Mouse (Mus musculus) urinary bladder, postnatal 4 days (tissue): Measurements from ENCODE around the gene Mical3.

Source experiments
- DNase-seq, 2 experiments: peaks; one replicate each; pipeline ENCODE4 v3.0.0; 2021 to 2022; ENCODE audit warnings: low spot score in 2 of 2

The Mical3 gene

DNA sequence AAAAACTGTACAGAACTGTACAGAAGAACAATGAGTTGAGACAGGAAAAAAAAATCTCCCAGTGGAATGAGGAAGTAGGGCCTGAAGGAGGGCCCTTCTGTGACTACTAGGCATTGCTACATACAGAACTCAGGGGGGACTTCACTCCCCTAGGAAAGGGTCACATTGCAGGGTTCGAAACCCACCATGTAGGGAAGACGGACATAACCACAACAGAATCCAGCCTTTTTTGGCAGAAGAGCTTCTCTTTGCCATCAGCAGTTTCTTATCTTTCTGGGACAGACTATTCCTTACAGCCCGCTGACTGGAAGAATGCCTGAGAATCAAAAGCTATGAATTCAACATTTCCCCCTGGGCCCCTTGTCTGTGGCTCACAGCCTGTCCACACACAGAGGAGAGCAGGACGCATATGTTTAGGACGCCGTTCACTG is 46.7 kb downstream of the Mical3 start:
- DNase-seq, result no peak

DNA sequence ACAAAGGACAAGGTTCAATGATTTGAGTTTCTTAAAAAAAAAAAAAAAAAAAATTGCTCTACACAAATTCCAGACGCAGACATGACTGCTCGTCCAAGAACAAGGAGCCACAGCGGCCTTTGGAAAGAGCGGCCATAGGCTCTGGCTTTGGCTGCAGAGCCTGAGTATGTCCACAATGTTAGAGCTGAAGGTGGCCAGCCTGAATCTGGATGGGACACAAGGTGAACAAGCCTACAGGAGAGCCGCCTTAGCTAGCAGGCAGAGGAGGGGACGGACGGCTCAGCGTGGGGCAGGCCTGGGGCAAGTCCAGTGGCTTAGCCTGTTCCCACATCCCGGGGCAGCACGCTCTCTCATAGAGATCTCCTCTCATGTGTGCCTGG is 48.7 kb downstream of the Mical3 start:
- DNase-seq, result no peak

DNA sequence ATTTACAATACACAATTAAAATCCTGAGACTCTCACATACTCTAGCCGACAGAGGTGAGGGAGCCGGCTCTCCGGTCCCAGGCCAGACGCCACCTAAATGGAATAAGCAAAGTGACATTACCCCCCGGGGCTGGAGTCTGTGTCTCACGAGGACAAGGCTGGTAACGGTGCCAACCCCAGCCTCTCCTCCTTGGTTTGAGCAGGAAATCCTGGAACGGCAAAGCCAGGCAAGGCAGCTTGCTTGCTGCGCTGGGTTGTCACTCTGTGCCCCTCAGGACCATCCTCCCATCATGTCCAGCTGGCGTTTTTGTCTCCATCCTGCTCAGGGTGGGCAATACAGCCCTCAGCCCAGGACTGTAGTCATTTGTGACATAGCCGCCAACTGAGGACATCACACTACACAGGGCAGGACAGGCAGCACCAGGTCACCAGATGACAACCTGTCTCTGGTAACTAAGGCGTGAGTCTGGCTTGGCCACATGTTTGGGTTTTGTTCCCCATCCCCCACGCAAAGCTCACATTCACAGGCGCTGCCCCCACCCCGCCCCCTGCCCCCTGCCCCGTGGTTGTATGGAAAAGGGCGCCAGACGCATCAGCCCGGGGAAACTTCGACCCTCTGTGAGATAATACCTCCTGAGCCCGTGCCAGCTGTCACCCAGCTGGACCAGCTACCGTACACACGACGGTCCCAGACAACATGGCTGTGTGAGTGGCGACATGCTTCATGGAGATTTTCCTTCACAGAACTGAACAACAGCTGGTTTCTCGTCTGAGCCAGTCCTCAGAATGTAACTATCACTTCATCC is 49.3 kb downstream of the Mical3 start:
- DNase-seq, result no peak

DNA sequence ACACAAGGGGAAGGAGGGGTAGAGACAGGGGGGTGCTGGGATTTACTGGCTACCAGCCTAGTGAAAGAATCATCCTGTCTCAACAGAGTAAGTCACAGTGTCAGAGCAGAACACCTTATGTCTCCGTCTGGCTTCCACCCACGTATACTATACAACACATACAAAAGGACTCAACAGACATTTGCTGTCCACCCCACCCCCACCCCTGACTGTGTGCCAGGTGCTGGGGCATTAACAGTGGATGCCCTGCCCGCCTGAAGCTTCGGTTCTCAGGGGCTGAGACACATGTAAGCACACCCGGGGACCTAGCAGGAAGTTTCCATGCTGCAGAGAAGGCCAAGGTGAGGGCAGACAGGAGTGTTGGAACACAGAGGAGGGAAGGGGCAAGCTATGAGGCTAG is 52.6 kb downstream of the Mical3 start:
- DNase-seq, result no peak

DNA sequence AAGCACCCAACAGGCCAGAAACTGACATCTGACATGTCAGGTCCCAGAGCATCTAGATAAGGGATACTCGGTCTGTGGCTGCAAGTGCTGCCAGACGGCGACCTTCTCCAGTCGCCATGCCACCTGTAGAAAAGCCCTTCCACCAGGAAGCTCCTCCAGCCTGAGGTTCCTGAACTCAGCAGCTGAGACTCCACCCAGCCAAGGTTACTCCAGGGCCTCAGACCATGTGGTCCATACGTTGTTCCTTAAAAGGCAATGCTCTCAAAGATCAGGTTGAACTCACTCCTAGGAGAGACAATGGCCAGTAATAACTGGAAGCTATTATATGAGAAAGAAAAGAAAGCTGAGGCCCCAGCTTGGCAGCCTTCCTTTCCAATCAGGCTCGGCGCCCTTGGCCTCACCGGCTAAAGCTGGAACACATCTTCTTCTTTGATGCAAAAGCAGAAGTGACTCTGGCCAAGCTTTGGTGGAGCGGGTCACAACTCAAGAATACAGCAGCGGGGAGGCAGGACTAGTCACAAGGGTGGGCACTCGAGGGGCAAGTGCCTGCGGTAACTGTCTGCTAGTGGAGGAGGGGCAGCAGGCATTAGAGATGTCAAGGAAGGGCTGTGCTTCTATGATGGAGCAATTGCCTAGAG is 53.8 kb downstream of the Mical3 start:
- no peak for DNase-seq

DNA sequence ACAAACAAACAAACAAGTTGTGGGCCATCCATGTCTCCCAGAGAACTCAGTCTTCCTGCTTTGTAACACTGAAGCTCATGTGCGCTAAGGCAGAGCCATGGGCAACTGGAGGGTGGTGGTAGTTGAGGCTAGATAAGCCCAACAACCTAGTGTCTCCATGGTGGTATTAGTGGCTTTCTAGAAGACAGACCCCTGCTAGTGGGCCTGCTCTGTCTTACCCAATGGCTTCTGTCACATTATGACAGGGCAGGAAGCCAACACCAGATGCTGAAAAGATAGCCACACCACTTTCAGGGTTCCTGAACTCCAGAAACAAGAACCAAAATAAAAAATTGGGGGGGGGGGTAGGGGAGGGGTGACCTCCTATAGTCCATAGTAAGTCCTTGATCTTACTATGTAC is 55.0 kb downstream of the Mical3 start:
- no peak for DNase-seq

DNA sequence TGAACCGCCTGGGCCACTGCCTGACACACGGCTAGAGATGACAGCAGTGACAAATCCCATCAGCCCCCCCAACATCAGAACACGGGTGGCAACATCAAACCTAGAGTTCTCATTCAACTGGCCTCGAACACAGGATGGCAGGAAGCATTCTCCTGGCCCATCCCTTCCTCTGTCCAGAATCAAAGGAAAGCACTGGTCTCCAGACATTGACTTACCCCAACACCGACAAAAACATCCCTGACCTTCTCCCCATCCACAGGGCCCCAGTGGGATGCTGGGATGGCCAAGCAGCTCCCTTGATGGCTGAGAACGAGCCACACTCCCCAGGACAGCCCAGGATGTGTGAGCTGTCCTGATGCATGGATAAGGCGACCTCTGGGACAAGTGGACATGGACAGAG is 57.5 kb downstream of the Mical3 start:
- DNase-seq, result no peak

DNA sequence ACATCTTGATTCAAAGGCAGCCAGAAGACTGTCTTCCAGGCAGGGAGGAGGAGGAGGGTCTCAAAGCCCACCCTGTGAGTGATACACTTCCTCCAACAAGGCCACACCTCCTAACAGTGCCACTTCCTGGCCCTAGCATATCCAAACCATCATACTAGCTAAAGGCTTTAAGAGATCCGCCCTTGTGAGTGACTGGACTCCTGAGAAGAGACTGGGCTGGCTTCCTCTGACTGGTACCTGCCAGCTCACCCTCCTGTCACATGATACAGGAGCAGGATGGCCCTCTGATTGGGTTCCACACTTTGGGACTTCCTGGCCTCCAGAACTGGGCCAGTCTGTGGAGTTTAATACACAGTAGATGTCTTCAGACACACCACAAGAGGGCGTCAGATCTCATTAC is 58.2 kb downstream of the Mical3 start:
- no peak for DNase-seq

DNA sequence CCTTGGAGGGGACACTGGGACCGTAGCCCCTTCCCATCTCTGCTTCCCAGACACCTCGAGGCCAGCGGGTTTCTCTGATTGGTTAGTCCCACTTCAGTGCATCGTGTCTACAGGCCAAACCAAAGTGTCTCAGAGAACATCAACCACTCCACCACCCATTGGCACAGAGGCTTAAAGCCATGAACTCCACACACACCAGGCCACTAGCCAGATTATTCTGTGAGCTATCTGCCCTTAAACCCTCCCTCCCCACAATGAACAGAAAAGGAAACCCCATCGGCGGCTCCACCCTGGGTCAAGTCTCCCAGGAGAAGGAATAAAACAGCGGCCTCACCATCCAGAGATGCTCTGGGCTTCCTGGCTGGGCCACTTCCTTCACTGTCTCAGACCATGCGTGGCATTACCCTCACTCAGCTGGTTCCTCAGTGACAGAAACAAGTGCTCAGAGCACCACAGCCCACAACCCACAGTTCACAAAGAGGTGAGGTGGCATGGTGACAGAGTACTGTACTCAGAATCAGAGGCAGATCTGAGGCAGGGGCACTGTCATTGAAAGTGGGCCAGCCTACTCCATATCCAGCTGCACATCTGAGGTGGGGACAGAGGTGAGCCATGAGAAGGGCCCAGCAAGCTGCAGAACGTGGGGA is 60.1 kb downstream of the Mical3 start:
- DNase-seq, result no peak

DNA sequence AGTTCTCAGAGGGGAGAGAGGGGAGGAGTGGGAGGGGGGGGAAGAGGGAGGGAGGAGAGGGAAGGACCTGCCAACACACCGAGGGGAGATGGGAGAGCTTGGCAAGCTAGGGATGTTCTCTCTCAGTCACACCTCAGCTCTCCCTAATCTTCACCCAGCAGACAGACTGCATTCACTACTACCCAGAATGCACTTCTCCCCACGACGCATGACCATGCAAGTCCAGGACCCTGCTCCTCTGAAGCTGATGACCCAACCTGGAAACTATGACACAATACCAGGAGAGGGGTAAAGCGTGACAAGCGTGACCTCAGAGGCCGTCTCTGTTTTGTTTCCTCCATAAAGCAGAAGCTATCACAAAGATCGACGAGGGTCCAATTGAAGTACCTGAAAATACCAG is 61.6 kb downstream of the Mical3 start:
- no peak for DNase-seq

DNA sequence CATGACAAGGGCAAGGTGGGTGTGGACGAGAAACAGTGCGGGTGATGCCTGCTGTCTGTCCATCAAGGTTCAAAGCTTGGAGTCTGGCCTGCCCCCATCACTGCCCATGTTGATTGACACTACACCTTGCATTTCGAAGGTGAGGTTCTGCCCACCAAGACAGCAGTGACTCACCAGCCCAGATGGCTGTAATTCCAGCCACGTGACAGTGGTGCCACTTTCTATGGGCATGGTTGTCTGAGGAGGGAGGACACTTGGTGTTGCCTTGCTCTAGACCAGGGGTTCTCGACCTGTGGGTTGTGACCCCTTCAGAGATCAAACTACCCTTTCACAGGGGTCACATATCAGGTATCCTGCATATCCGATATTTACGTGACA is 62.7 kb downstream of the Mical3 start:
- no peak for DNase-seq

DNA sequence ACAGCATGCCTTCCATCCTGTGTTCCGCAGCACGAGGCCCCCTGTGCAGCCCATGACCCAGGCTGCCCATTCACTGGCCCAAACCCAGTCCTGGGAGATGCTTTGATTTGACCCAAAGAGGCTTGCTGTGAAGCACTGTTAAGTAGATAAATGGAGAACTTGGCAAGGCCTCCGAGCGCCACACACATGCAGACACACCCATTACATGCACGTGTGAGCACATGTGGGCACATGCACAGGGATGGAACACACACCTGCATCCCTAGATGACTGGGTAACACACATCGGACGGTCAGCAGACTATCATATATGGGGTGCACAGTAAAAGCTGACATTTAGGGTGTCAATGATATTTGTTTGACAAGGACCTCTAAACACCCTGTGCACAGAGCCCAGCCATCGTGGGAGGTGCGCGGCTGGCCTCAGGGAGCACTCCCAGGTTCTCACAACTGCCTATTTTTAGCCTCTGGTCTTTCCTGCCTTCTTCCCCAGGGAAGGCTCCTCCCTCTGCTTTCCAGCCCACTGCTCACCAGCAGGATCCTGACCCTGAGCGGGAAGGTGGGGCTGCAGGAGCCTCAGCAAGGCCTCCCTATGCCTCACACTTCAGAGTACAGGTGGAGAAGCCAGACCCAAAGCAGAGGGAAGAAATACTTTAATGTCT is 63.2 kb downstream of the Mical3 start:
- DNase-seq, result no peak

DNA sequence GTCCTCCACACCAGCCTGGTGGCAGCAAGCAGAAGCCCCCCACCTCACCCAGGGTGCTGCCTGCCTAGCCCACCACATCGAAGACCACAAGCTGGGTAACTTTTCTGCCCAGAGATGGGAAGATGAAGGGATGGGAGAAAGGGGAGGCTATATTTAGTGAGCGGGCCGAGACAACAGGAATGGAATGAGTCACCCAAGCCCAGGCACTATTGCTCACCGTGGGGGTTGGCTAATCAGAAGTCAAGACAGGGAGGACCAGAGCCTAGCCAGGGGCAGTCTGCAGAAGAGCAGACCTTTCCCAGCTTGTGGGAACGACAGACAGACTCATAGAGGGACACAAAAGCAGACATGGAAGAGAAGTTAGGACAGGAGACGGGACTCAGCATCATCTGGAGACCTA is 64.0 kb downstream of the Mical3 start:
- no peak for DNase-seq

DNA sequence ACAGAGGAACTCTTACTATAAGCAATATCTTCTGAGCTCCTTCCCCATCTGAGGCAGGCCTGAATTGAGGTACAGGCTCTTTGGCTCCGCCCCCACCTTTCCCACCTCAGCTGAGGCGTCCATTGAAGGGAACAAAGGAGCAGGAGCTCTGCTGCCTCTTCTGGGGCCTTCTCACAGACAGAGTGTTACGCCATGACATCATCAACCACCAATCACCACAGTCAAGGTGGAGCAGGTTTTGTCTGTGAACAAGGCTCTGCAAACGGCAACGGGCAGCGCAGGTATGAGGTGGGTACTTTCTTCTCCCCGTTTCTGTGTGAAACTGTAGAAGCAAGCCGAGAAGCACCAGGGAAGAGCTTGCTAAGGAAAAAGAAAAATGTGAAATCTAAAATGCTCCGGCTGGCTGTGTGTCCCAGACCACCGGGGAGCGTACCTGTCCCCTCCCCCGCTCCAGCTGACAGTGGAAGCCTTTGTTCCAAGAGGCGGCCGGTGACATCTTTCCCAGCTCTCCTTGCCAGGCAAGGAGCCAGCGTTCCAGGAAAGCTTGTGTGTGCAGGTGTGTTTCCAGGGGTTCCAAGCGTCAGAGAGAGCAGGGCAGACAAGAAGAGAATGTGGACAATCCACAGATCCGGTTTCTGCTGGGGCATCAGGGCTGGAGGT is 66.3 kb downstream of the Mical3 start:
- DNase-seq, result no peak

DNA sequence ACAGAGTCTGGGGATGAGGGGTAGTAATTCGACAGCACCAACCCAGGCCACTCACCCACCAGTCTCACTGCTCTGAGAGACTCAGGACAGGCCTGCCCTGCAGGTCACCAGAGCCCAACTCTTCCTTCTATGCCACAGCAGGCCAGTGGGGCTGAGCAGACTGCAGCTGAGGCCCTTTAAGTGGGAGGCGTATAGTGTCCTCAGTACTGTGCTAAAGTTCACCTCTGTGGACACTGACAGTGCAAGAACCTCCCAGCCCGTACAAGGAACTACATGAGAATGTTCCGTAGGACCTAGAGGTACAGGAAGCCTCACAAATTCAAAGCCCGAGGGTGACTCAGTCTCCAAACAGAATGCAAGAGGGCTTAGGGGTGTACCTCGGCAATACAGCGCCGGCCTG is 67.0 kb downstream of the Mical3 start:
- no peak for DNase-seq

DNA sequence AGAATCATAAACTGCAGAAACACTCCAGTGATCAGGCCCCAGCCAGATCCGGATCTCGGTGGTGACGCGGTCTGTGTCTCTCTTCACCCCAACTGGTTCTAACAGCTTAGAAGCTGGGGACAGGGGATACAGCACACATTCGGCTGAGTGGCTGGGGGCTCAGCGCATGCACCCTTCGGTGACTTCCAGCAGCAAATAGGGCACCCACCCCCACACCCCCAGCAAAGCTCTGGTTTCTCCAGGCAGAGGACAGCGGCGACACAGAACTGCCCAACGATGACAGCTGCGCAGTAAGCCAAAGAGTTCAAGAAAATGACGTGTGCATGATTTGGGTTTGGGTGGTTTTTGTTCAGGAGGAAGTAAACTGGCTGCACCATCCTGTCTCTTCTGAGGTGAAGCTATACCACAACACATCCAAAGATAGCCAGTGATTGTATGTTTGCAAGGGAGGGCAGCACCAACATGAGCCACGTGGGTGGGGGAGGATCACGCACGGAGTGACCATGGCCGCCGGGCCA is 67.8 kb downstream of the Mical3 start:
- no peak for DNase-seq

DNA sequence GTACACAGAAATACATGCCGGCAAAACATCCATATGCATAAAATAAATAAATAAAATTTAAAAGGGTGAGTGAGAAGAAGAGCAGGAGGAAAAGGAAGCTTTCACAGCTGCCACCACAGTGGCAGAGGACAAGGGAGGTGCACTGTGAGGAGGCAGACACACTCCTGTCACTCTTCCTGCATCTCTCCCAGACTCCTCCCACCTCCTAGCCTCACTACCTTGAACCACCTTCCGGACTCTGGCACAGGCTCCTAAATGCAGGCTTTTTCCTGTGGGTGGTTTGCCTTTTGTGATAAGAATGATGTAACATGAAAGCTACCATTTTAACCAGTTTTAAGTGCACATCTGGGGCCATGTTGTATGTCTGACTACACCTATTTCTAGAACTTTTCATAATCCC is 72.8 kb downstream of the Mical3 start:
- no peak for DNase-seq

DNA sequence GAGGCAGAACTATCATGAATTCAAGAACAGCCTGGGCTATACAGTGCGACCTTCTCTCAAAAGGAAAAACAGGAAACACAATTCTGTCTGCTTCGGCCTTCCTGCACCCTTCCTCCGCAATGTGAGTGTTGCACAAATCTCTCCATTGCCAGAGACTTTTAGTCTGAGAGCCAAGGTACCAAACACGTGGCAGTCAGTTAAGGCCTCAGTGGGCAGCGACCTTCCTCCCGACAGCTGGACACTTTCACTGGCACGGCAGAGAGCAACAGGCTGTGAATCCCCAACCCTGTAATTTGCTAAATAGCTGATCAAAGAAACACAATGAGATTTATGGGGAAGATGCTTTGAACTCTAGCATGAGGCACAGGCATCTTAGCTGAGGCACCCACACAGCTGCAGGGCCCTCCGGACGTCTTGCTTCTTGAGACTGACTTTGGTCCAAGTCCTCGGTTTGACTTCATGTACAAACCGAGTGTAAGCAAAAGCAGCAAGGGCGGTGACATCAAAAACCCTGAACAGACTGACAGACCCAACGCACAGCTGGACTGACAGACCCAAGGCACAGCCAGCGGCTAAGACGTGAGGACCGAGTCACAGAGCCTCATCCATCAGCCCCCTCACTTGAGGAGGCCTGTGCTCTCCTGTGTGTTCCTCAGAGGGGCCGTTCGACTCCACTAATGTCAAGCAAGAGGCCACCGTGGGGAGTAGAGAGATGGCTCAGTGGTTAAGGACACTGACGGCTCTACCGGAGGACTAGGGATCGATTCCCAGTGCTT is 73.4 kb downstream of the Mical3 start:
- DNase-seq, result no peak

DNA sequence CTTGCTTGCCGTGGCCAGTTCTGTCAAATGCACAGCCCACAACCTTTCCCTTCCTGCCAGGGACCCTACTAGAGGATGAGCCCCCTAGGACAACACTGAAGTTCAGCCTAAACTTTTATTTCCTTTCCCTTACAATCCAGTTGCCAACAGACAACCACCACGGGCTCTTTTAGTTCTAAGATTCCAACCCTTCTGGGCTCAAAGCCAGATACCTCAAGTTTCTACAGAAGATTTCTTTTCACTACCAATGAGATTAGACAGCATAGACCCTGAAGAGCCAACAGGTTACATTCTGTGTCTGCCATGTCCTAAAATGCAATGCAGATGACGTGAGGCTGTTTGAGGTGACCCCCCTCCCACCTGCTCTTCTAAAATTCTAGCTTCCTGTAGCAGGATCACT is 75.3 kb downstream of the Mical3 start:
- DNase-seq, result no peak

DNA sequence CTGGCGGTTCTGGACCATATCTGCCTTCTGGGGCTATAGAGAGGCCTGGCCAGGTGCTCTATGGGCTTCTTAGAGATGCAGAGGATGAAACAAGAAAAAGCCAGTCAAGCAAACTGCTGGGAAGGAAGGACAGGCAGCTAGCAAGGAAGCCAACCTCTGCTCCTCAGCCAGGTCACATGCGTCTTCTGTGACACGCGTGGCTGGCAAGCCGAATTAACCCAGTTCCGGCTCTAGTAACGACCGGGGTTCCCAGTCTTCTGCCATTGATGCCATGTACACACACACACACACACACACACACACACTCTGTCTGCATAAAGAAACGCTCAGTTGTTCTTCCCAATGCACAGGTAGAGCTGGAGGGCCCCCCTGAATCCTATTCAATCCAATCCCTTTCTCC is 75.9 kb downstream of the Mical3 start:
- DNase-seq, result no peak

DNA sequence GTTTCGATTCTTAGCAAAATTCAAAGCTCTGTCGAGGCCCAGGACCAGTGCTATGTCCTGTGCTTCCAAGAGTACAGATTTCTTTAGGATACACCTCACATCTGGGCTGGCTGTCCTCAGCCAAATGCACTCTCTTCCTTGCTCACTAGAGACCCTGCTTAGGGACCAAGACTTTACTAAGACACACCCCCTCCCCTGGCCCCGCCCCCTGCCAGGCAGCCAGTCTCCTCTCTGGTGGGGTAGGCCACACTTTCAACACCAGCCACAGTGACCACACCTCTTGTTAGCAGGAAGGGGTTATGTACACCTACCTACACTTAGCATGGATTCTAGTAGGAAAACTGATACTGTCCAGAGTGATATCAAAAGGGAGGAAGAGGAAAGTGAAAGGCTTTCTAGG is 76.5 kb downstream of the Mical3 start:
- DNase-seq, result no peak
